Mouse (Mus musculus) kidney, postnatal 0 days (tissue): ENCODE results near the gene Zbtb18. TPM values are rescaled to one million over a fixed set of nuclear protein-coding genes. Genes with fewer than 3 reads are reported as not detected.
A peak's percentile ranks its signal among the peaks of the same experiment; 100 is the strongest.

Source experiments
- ATAC-seq: fragments of 200-750 bp; cut with Nextera tagmentation; replicated peaks from 2 replicates; pipeline ENCODE4 v1.8.0; 2017; ENCODE audit warnings: low read depth, moderate number of reproducible peaks, moderate TSS enrichment, moderate library complexity; ENCODE audit not compliant: low FRiP score
- DNase-seq: peaks from one replicate; pipeline ENCODE4 v3.0.0-alpha.2; 2016; ENCODE audit warnings: low spot score
- H3K27ac ChIP-seq: fragments of 300-500 bp; sonication (generic); 2 replicates; pipeline ENCODE4 v1.5.1; 2014; ENCODE audit warnings: mild to moderate bottlenecking
- H3K27me3 ChIP-seq: fragments of 300-500 bp; sonication (generic); 2 replicates; pipeline ENCODE4 v1.6.1; 2014; ENCODE audit warnings: low read length, mixed read lengths; ENCODE audit not compliant: insufficient read depth
- H3K36me3 ChIP-seq: fragments of 300-500 bp; sonication (generic); 2 replicates; pipeline ENCODE4 v1.6.1; 2014; ENCODE audit warnings: low read length, mixed read lengths; ENCODE audit not compliant: insufficient read depth
- H3K4me1 ChIP-seq: fragments of 300-500 bp; sonication (generic); replicated peaks from 2 replicates; pipeline ENCODE4 v1.6.1; 2014; ENCODE audit warnings: antibody characterized with exemption, low read length, mixed read lengths; ENCODE audit not compliant: insufficient read depth
- H3K4me2 ChIP-seq: fragments of 300-500 bp; sonication (generic); 2 replicates; pipeline ENCODE4 v1.6.1; 2014; ENCODE audit warnings: mild to moderate bottlenecking, low read length, moderate library complexity, mixed read lengths
- H3K4me3 ChIP-seq: fragments of 300-500 bp; sonication (generic); replicated peaks from 2 replicates; pipeline ENCODE4 v1.5.1; 2014; ENCODE audit warnings: low read depth, low read length
- H3K9ac ChIP-seq: fragments of 300-500 bp; sonication (generic); 2 replicates; pipeline ENCODE4 v1.6.1; 2014; ENCODE audit warnings: low read depth, low read length
- H3K9me3 ChIP-seq: fragments of 300-500 bp; sonication (generic); replicated peaks from 2 replicates; pipeline ENCODE4 v1.6.1; 2016; ENCODE audit warnings: low read length, inconsistent platforms, mixed read lengths
- CTCF ChIP-seq: IDR thresholded peaks from 2 replicates; pipeline ENCODE4 v1.5.1; 2016; ENCODE audit warnings: antibody characterized with exemption, low read depth, mild to moderate bottlenecking, moderate library complexity
- WGBS: fragments of 180-500 bp; shearing (Covaris S2); extraction: QIAGEN DNeasy Blood & Tissue Kit; methylation state at CpG from one replicate; pipeline ENCODE4 v1.1.7; 2014; 5-methylcytosine and 5-hydroxymethylcytosine counted together
- polyA plus RNA-seq: library from polyadenylated mRNA; unstranded; fragments of >200 nt; fragmentation: Nextera tagmentation; extraction: Ambion mirVana; gene quantifications from 2 replicates; pipeline ENCODE4 v1.2.1, GENCODE M21; 2015

Gene Zbtb18
- 2.5 and 2.6 TPM in 2 replicates for polyA plus RNA-seq

- Histone ChIP-seq H3K4me2 (peak within 1 kb of the TSS; percentile 95), H3K36me3 (no peaks in the 10 kb centered on the region), H3K4me1 (peaks cover 8% of the 10 kb centered on the region), H3K9me3 (no peaks in the 10 kb centered on the region), H3K9ac (peak within 1 kb of the TSS; percentile 91), H3K27ac (peak within 1 kb of the TSS; percentile 96), H3K4me3 (peak within 1 kb of the TSS; percentile 75), H3K27me3 (no peaks in the 10 kb centered on the region)
- WGBS = 0% methylated on average over 20 of the region's 106 CpGs
- ATAC-seq = peak; percentile 7; the same call in 1 of the 2 replicates
- peak; percentile 58 for DNase-seq
- no peak for TF ChIP-seq CTCF
These were observed at the start of gene Zbtb18 for GRCm38 (mm10) chr1:177442196-177442808. TSS of gene Zbtb18 (plus strand) at chr1:177442351.

GRCm38 (mm10) chr1:177397455-177397854 is 44.7 kb upstream of the Zbtb18 start:
- no peak overlapping the region for H3K9ac ChIP-seq
- no peak for TF ChIP-seq CTCF
- no peaks in the 10 kb centered on the region for H3K9me3 ChIP-seq
- no peaks in the 10 kb centered on the region for H3K27me3 ChIP-seq
- H3K27ac ChIP-seq = no peak overlapping the region
- ATAC-seq = peak; percentile 85
- DNase-seq = no peak
- H3K36me3 ChIP-seq = no peaks in the 10 kb centered on the region
- no peak overlapping the region for H3K4me3 ChIP-seq
- no peak overlapping the region for H3K4me2 ChIP-seq
- no peaks in the 10 kb centered on the region for H3K4me1 ChIP-seq
- 64% methylated on average over 1 of the region's 1 CpGs for WGBS

GRCm38 (mm10) chr1:177405170-177405569 is 37.0 kb upstream of the Zbtb18 start:
- 70% methylated on average over 6 of the region's 6 CpGs for WGBS
- H3K4me2 ChIP-seq = no peak overlapping the region
- no peak overlapping the region for H3K4me3 ChIP-seq
- H3K27me3 ChIP-seq = no peaks in the 10 kb centered on the region
- H3K36me3 ChIP-seq = no peaks in the 10 kb centered on the region
- no peaks in the 10 kb centered on the region for H3K4me1 ChIP-seq
- TF ChIP-seq CTCF = no peak
- H3K9ac ChIP-seq = no peak overlapping the region
- ATAC-seq (no peak), DNase-seq (no peak)
- no peaks in the 10 kb centered on the region for H3K9me3 ChIP-seq
- H3K27ac ChIP-seq = no peak overlapping the region

GRCm38 (mm10) chr1:177408690-177409089 is 33.5 kb upstream of the Zbtb18 start:
- H3K36me3 ChIP-seq = no peaks in the 10 kb centered on the region
- H3K27ac ChIP-seq = no peak overlapping the region
- H3K4me1 ChIP-seq = no peaks in the 10 kb centered on the region
- peak; percentile 70 for TF ChIP-seq CTCF
- 63% methylated on average over 3 of the region's 3 CpGs for WGBS
- H3K4me2 ChIP-seq = no peak overlapping the region
- H3K27me3 ChIP-seq = no peaks in the 10 kb centered on the region
- H3K4me3 ChIP-seq = no peak overlapping the region
- peak; percentile 45 for DNase-seq
- no peaks in the 10 kb centered on the region for H3K9me3 ChIP-seq
- no peak for ATAC-seq
- no peak overlapping the region for H3K9ac ChIP-seq

GRCm38 (mm10) chr1:177410769-177411348 is 31.3 kb upstream of the Zbtb18 start:
- Histone ChIP-seq H3K27ac (no peak overlapping the region), H3K4me1 (no peaks in the 10 kb centered on the region), H3K9ac (no peak overlapping the region), H3K4me2 (no peak overlapping the region), H3K27me3 (no peaks in the 10 kb centered on the region), H3K4me3 (no peak overlapping the region), H3K36me3 (no peaks in the 10 kb centered on the region), H3K9me3 (no peaks in the 10 kb centered on the region)
- ATAC-seq (no peak), DNase-seq (no peak)
- no peak for TF ChIP-seq CTCF
- WGBS = 75% methylated on average over 7 of the region's 7 CpGs

GRCm38 (mm10) chr1:177411359-177412358 is 30.5 kb upstream of the Zbtb18 start:
- Histone ChIP-seq H3K27ac (no peak overlapping the region), H3K9me3 (no peaks in the 10 kb centered on the region), H3K4me2 (no peak overlapping the region), H3K4me1 (no peaks in the 10 kb centered on the region), H3K4me3 (no peak overlapping the region), H3K27me3 (no peaks in the 10 kb centered on the region), H3K36me3 (no peaks in the 10 kb centered on the region), H3K9ac (no peak overlapping the region)
- 49% methylated on average over 19 of the region's 19 CpGs for WGBS
- peak; percentile 27 for DNase-seq
- no peak for TF ChIP-seq CTCF
- ATAC-seq = no peak
